11 mouse cellular contexts compared by ENCODE assay signal in the genomic region with DNA sequence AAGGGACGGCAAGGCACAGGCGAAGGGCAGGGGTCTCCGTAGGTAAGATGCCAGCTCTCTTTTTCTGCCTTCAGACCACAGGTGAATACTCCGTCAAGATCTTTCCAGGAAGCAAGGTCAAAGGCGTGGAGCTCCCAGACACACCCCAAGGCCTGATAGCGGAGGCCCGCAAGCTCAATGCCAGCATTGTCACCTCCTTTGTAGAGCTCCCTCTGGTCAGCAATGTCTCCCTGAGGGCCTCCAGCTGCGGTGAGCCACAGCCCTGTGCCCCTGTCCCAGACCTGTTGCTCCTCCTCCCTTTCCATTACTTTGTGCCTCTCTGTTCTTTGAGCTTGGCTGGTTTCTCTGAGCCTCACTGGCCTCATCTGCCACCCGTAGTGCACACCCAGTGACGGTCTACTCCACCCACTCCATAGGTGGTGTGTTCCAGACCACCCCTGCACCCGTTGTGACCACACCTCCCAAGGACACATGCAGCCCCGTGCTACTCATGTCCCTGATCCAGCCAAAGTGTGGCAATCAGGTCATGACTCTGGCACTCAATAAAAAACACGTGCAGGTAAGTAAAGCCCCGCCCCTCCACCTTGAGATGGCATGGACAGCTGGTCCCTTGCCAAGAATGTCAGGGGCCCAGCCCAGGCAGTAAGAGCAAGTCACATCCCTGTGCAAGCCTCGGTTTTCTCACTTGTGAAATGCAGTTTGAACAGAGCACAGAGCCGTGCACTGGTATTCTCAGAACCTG. TPM values are rescaled to one million over a fixed set of nuclear protein-coding genes. Genes with fewer than 3 reads are reported as not detected.
DNase-seq lines count a peak whose midpoint lies in the region; ATAC-seq and TF ChIP-seq lines count a peak whose summit lies in the region.
"Had no signal": no experiment of that assay in that cellular context is flagged by ENCODE, and none has a peak within 500 bp of the region (broad histone marks: within the 10 kb centered on the region; RNA-seq: fewer than 3 reads in every experiment).

No protein-coding gene starts in this region.

- no peaks in the 10 kb centered on the region for H3K27me3 ChIP-seq in liver, embryonic 15.5 days
- H3K27me3 ChIP-seq in small intestine, adult 2 months (ENCODE audit: control insufficient read depth, insufficient read depth, low read length) = no peaks in the 10 kb centered on the region
- H3K27me3 ChIP-seq in thymus, adult 2 months (ENCODE audit: control insufficient read depth, insufficient read depth, low read length) = no peaks in the 10 kb centered on the region
- H3K27me3 ChIP-seq: midbrain, embryonic 15.5 days had no signal

- DNase-seq in kidney, adult 11 months = peak; percentile 63
- no peak for DNase-seq in kidney, adult 18-20 months
- peak; percentile 59 for DNase-seq in kidney, postnatal 10 days
- no peak for DNase-seq in ovary, postnatal 10 days (ENCODE audit: low spot score)
- no peak for DNase-seq in thymus, adult 2 months
- DNase-seq: adrenal gland, postnatal 14 days; cerebellum, adult 18-20 months had no signal

- no peak overlapping the region for H3K4me3 ChIP-seq in liver, embryonic 15.5 days (replicated peaks)
- peak overlapping the region; percentile 16 for H3K4me3 ChIP-seq in small intestine, adult 2 months (ENCODE audit: low read depth, low read length)
- H3K4me3 ChIP-seq in thymus, adult 2 months (ENCODE audit: control insufficient read depth, insufficient read depth, low read length) = no peak overlapping the region
- H3K4me3 ChIP-seq: midbrain, embryonic 15.5 days had no signal

- TF ChIP-seq POLR2A in small intestine, adult 2 months (IDR thresholded peaks at IDR 0.05; ENCODE audit: low read depth, low read length) = no peak
- no peak for TF ChIP-seq POLR2A in thymus, adult 2 months (IDR thresholded peaks at IDR 0.05; ENCODE audit: control insufficient read depth, extremely low read depth, insufficient read depth, low read length, poor library complexity)

- H3K27ac ChIP-seq in liver, embryonic 15.5 days (replicated peaks) = no peak overlapping the region
- H3K27ac ChIP-seq in small intestine, adult 2 months (ENCODE audit: insufficient read depth, low read depth, low read length) = peak overlapping the region; percentile 67
- H3K27ac ChIP-seq in thymus, adult 2 months (ENCODE audit: control insufficient read depth, insufficient read depth, low read length) = no peak overlapping the region
- H3K27ac ChIP-seq: midbrain, embryonic 15.5 days had no signal

- TF ChIP-seq CTCF in small intestine, adult 2 months (IDR thresholded peaks at IDR 0.05; ENCODE audit: extremely low read depth, insufficient read length, insufficient replicate concordance, low read depth, low read length) = no peak
- no peak for TF ChIP-seq CTCF in thymus, adult 2 months (IDR thresholded peaks at IDR 0.05; ENCODE audit: borderline replicate concordance, control insufficient read depth, extremely low read depth, insufficient read depth, low read length, poor library complexity)

- peaks cover 4% of the 10 kb centered on the region; the same call in 1 of the 2 replicates for H3K36me3 ChIP-seq in liver, embryonic 15.5 days (replicated peaks)
- H3K36me3 ChIP-seq in small intestine, adult 2 months (ENCODE audit: control insufficient read depth, insufficient read depth, low read length) = no peaks in the 10 kb centered on the region
- H3K36me3 ChIP-seq in thymus, adult 2 months (ENCODE audit: control insufficient read depth, insufficient read depth, low read length) = no peaks in the 10 kb centered on the region
- H3K36me3 ChIP-seq: midbrain, embryonic 15.5 days had no signal

- no peak overlapping the region for H3K9ac ChIP-seq in liver, embryonic 15.5 days
- H3K9ac ChIP-seq: midbrain, embryonic 15.5 days had no signal

- no peaks in the 10 kb centered on the region for H3K9me3 ChIP-seq in liver, embryonic 15.5 days (replicated peaks)
- H3K9me3 ChIP-seq: midbrain, embryonic 15.5 days had no signal

- 49% methylated on average over 16 of the region's 16 CpGs for WGBS in liver, embryonic 15.5 days (ENCODE audit: insufficient replicate concordance)
- WGBS in small intestine, adult 2 months = 21% methylated on average over 16 of the region's 16 CpGs
- 91% methylated on average over 16 of the region's 16 CpGs for WGBS in thymus, adult 2 months

- peaks cover 28% of the 10 kb centered on the region for H3K4me1 ChIP-seq in liver, embryonic 15.5 days (replicated peaks)
- peaks cover 14% of the 10 kb centered on the region for H3K4me1 ChIP-seq in small intestine, adult 2 months (ENCODE audit: control insufficient read depth, insufficient read depth, insufficient read length, low read length)
- no peaks in the 10 kb centered on the region for H3K4me1 ChIP-seq in thymus, adult 2 months (replicated peaks; ENCODE audit: control insufficient read depth, insufficient read depth, low read length)
- H3K4me1 ChIP-seq: midbrain, embryonic 15.5 days had no signal

- no peak overlapping the region for H3K4me2 ChIP-seq in liver, embryonic 15.5 days
- H3K4me2 ChIP-seq: midbrain, embryonic 15.5 days had no signal

- ATAC-seq in liver, embryonic 15.5 days (ENCODE audit: insufficient read depth) = peak; percentile 43; the same call in 1 of the 2 replicates
- ATAC-seq in granulocyte monocyte progenitor cell, adult 5-6 weeks (replicated peaks; ENCODE audit: poor library complexity, severe bottlenecking) = no peak
- ATAC-seq: midbrain, embryonic 15.5 days had no signal

RNA-seq across cellular contexts. Expression of gene Eng, which starts 27.0 kb away (rescaled TPM):
- polyA plus RNA-seq in liver, embryonic 15.5 days (2015; fragmentation: Nextera tagmentation; extraction: Ambion mirVana) = 23.5 and 29.5 TPM in 2 replicates
- 36.8 and 54.4 TPM in 2 replicates for polyA plus RNA-seq in small intestine, adult 2 months (2012; rRNA removed)
- 62.1 and 66.1 TPM in 2 replicates for polyA plus RNA-seq in thymus, adult 2 months (2012; rRNA removed)
- 11.0 and 28.9 TPM in 2 replicates for total RNA-seq in granulocyte monocyte progenitor cell, adult 5-6 weeks (2014; fragmentation: Nextera tagmentation)
- 4.0 and 6.0 TPM in 2 replicates for total RNA-seq in granulocyte monocyte progenitor cell, adult 5-6 weeks (2017)

RNA-seq across cellular contexts. Expression of gene Fpgs, which starts 30.6 kb away (rescaled TPM):
- polyA plus RNA-seq in liver, embryonic 15.5 days (2015; fragmentation: Nextera tagmentation; extraction: Ambion mirVana) = 41.2 and 51.2 TPM in 2 replicates
- polyA plus RNA-seq in small intestine, adult 2 months (2012; rRNA removed) = 25.6 and 26.0 TPM in 2 replicates
- polyA plus RNA-seq in thymus, adult 2 months (2012; rRNA removed) = 61.8 and 65.7 TPM in 2 replicates
- total RNA-seq in granulocyte monocyte progenitor cell, adult 5-6 weeks (2014; fragmentation: Nextera tagmentation) = 24.2 and 34.0 TPM in 2 replicates
- 19.0 and 20.7 TPM in 2 replicates for total RNA-seq in granulocyte monocyte progenitor cell, adult 5-6 weeks (2017)

RNA-seq across cellular contexts. Expression of gene Cdk9, which starts 39.5 kb away (rescaled TPM):
- 48.3 and 49.6 TPM in 2 replicates for polyA plus RNA-seq in liver, embryonic 15.5 days (2015; fragmentation: Nextera tagmentation; extraction: Ambion mirVana)
- 41.9 and 89.9 TPM in 2 replicates for polyA plus RNA-seq in small intestine, adult 2 months (2012; rRNA removed)
- 220 and 239 TPM in 2 replicates for polyA plus RNA-seq in thymus, adult 2 months (2012; rRNA removed)
- 89.5 and 102 TPM in 2 replicates for total RNA-seq in granulocyte monocyte progenitor cell, adult 5-6 weeks (2014; fragmentation: Nextera tagmentation)
- total RNA-seq in granulocyte monocyte progenitor cell, adult 5-6 weeks (2017) = 44.8 and 54.3 TPM in 2 replicates

RNA-seq across cellular contexts. Expression of gene Sh2d3c, which starts 47.5 kb away (rescaled TPM):
- polyA plus RNA-seq in liver, embryonic 15.5 days (2015; fragmentation: Nextera tagmentation; extraction: Ambion mirVana) = 7.0 and 8.3 TPM in 2 replicates
- polyA plus RNA-seq in small intestine, adult 2 months (2012; rRNA removed) = 10.9 and 25.3 TPM in 2 replicates
- 104 and 106 TPM in 2 replicates for polyA plus RNA-seq in thymus, adult 2 months (2012; rRNA removed)
- 14.3 and 17.6 TPM in 2 replicates for total RNA-seq in granulocyte monocyte progenitor cell, adult 5-6 weeks (2014; fragmentation: Nextera tagmentation)
- 11.2 and 12.7 TPM in 2 replicates for total RNA-seq in granulocyte monocyte progenitor cell, adult 5-6 weeks (2017)

RNA-seq across cellular contexts. Expression of gene Ak1, which starts 51.8 kb away (rescaled TPM):
- 4.7 and 6.6 TPM in 2 replicates for polyA plus RNA-seq in liver, embryonic 15.5 days (2015; fragmentation: Nextera tagmentation; extraction: Ambion mirVana)
- 3.4 and 3.7 TPM in 2 replicates for polyA plus RNA-seq in small intestine, adult 2 months (2012; rRNA removed)
- polyA plus RNA-seq in thymus, adult 2 months (2012; rRNA removed) = 3.6 and 23.5 TPM in 2 replicates
- total RNA-seq in granulocyte monocyte progenitor cell, adult 5-6 weeks (2014; fragmentation: Nextera tagmentation) = 3.4 TPM in 1 of 2 replicates, not detected in the other
- total RNA-seq in granulocyte monocyte progenitor cell, adult 5-6 weeks (2017) = 0.78 and 3.3 TPM in 2 replicates

Comparison
In these comparisons a context has a peak if more than half of its experiments do, and no peak if none do; other contexts are left out.
1. DNase-seq: peak in kidney, adult 11 months (single experiment) and kidney, postnatal 10 days (single experiment); none in kidney, adult 18-20 months (single experiment), ovary, postnatal 10 days (single experiment) and thymus, adult 2 months (single experiment).